Mouse (Mus musculus): ENCODE results near the gene Snx10.

DNA sequence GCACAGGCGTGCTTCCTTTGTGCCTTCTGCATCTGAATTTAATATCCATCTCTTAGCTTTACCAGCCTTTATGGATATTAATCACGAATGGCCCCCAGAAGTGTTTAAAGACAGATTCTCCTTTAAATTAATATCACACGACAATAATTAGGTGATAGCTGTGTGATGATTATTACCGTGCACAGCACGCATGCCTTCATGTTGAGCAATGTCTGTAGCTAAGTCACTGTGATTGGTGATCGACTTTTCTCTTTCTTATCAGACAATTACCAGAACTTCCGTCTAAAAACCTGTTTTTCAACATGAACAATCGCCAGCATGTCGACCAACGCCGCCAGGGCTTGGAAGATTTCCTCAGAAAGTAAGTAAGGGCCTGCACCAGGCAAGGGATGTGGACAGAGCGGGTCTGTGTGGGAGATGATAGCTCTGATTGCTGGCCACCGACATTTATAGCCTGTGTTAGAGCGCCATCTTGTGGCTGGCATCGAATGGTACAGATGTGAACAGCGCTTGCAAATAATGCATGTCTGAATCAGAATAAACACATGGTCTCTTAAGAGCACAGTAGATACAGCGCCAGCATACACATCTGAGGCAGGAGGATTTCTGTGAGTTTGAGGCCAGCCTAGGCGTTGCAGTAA, 56.5 kb downstream of the Snx10 start:
- TF ChIP-seq CTCF (IDR thresholded peaks at IDR 0.05; ENCODE audit: control insufficient read depth, insufficient read depth, insufficient read length), result peak; percentile 79
- TF ChIP-seq MAX (IDR thresholded peaks at IDR 0.05), result no peak
